Mouse (Mus musculus) embryonic facial prominence, embryonic 10.5 days (tissue): ENCODE measurements around the gene Cfap73. TPM values are rescaled to one million over a fixed set of nuclear protein-coding genes. Genes with fewer than 3 reads are reported as not detected.
A peak's percentile ranks its signal among the peaks of the same experiment; 100 is the strongest.

ENCODE experiments used
- DNase-seq: peaks from one replicate; pipeline ENCODE4 v3.0.0-alpha.2; 2017; ENCODE audit warnings: low spot score
- H3K27ac ChIP-seq: fragments of 300-500 bp; sonication (generic); replicated peaks from 2 replicates; pipeline ENCODE4 v1.5.1; 2016; ENCODE audit warnings: mild to moderate bottlenecking
- H3K27me3 ChIP-seq: fragments of 300-500 bp; sonication (generic); replicated peaks from 2 replicates; pipeline ENCODE4 v1.6.1; 2016; ENCODE audit warnings: low read depth, mild to moderate bottlenecking; ENCODE audit not compliant: poor library complexity, severe bottlenecking
- H3K36me3 ChIP-seq: fragments of 300-500 bp; sonication (generic); replicated peaks from 2 replicates; pipeline ENCODE4 v1.6.1; 2016; ENCODE audit warnings: mild to moderate bottlenecking, moderate library complexity
- H3K4me1 ChIP-seq: fragments of 300-500 bp; sonication (generic); 2 replicates; pipeline ENCODE4 v1.6.1; 2016
- H3K4me3 ChIP-seq: fragments of 300-500 bp; sonication (generic); 2 replicates; pipeline ENCODE4 v1.5.1; 2016; ENCODE audit warnings: mild to moderate bottlenecking, moderate library complexity
- H3K9me3 ChIP-seq: fragments of 300-500 bp; sonication (generic); 2 replicates; pipeline ENCODE4 v1.6.1; 2016; ENCODE audit warnings: mild to moderate bottlenecking
- WGBS: fragments of 180-500 bp; shearing (Covaris S2); methylation state at CpG from one replicate; pipeline ENCODE4 v1.1.7; 2016; 5-methylcytosine and 5-hydroxymethylcytosine counted together
- polyA plus RNA-seq: library from polyadenylated mRNA; unstranded; fragments of >200 nt; fragmentation: Nextera tagmentation; extraction: Ambion mirVana; gene quantifications from 2 replicates; pipeline ENCODE4 v1.2.1, GENCODE M21; 2016

Gene Cfap73
- 0.27 TPM in 1 of 2 replicates, not detected in the other for polyA plus RNA-seq

GRCm38 (mm10) chr5:120634131-120634530, at the start of gene Cfap73:
Cfap73 (minus strand) TSS chr5:120634235.
- Histone ChIP-seq H3K27me3 (peaks cover 53% of the 10 kb centered on the region), H3K27ac (no peak within 1 kb of the TSS), H3K9me3 (peaks cover 7% of the 10 kb centered on the region; the same call in 1 of the 2 replicates), H3K4me1 (peaks cover 16% of the 10 kb centered on the region), H3K36me3 (peaks cover 2% of the 10 kb centered on the region), H3K4me3 (no peak within 1 kb of the TSS)
- 59% methylated on average over 9 of the region's 9 CpGs for WGBS
- DNase-seq = no peak

- Histone ChIP-seq H3K4me3 (peak overlapping the region; percentile 33), H3K36me3 (no peaks in the 10 kb centered on the region), H3K9me3 (no peaks in the 10 kb centered on the region), H3K27ac (no peak overlapping the region), H3K4me1 (peaks cover 42% of the 10 kb centered on the region), H3K27me3 (peaks cover 74% of the 10 kb centered on the region)
- no peak for DNase-seq
- 9% methylated on average over 24 of the region's 24 CpGs for WGBS
Observed at GRCm38 (mm10) chr5:120682982-120683771, 49.1 kb upstream of the Cfap73 start.

- WGBS = 87% methylated on average over 18 of the region's 18 CpGs
- Histone ChIP-seq H3K4me1 (peaks cover 40% of the 10 kb centered on the region), H3K4me3 (peak overlapping the region; percentile 62), H3K27me3 (peaks cover 60% of the 10 kb centered on the region), H3K36me3 (no peaks in the 10 kb centered on the region), H3K27ac (peak overlapping the region; percentile 87), H3K9me3 (no peaks in the 10 kb centered on the region)
- no peak for DNase-seq
Observed at GRCm38 (mm10) chr5:120680918-120681317, 46.9 kb upstream of the Cfap73 start.

- DNase-seq = peak; percentile 95
- Histone ChIP-seq H3K4me1 (peaks cover 40% of the 10 kb centered on the region), H3K9me3 (no peaks in the 10 kb centered on the region), H3K27me3 (peaks cover 51% of the 10 kb centered on the region), H3K27ac (peak overlapping the region; percentile 87), H3K4me3 (peak overlapping the region; percentile 62), H3K36me3 (no peaks in the 10 kb centered on the region)
- 1% methylated on average over 24 of the region's 24 CpGs for WGBS
Observed at GRCm38 (mm10) chr5:120679676-120680555, 45.9 kb upstream of the Cfap73 start.

GRCm38 (mm10) chr5:120677516-120677915, 43.5 kb upstream of the Cfap73 start:
- Histone ChIP-seq H3K27me3 (peaks cover 33% of the 10 kb centered on the region), H3K36me3 (no peaks in the 10 kb centered on the region), H3K9me3 (no peaks in the 10 kb centered on the region), H3K27ac (no peak overlapping the region), H3K4me3 (no peak overlapping the region), H3K4me1 (peaks cover 35% of the 10 kb centered on the region)
- DNase-seq = no peak
- 32% methylated on average over 2 of the region's 2 CpGs for WGBS

GRCm38 (mm10) chr5:120674229-120675145, 40.5 kb upstream of the Cfap73 start:
- Histone ChIP-seq H3K4me1 (peaks cover 12% of the 10 kb centered on the region), H3K4me3 (no peak overlapping the region), H3K27me3 (peaks cover 14% of the 10 kb centered on the region), H3K9me3 (no peaks in the 10 kb centered on the region), H3K27ac (peak overlapping the region; percentile 30; the same call in 1 of the 2 replicates), H3K36me3 (no peaks in the 10 kb centered on the region)
- peak; percentile 57 for DNase-seq
- 43% methylated on average over 21 of the region's 21 CpGs for WGBS

- Histone ChIP-seq H3K4me3 (no peak overlapping the region), H3K36me3 (no peaks in the 10 kb centered on the region), H3K9me3 (no peaks in the 10 kb centered on the region), H3K4me1 (peaks cover 6% of the 10 kb centered on the region), H3K27ac (no peak overlapping the region), H3K27me3 (peaks cover 7% of the 10 kb centered on the region)
- 9% methylated on average over 12 of the region's 12 CpGs for WGBS
- peak; percentile 68 for DNase-seq
Observed at GRCm38 (mm10) chr5:120673626-120674025, 39.6 kb upstream of the Cfap73 start.

- WGBS = 85% methylated on average over 3 of the region's 3 CpGs
- Histone ChIP-seq H3K27ac (no peak overlapping the region), H3K4me3 (no peak overlapping the region), H3K4me1 (peaks cover 6% of the 10 kb centered on the region), H3K9me3 (no peaks in the 10 kb centered on the region), H3K36me3 (no peaks in the 10 kb centered on the region), H3K27me3 (peaks cover 18% of the 10 kb centered on the region; the same call in 1 of the 2 replicates)
- no peak for DNase-seq
Observed at GRCm38 (mm10) chr5:120671865-120672264, 37.8 kb upstream of the Cfap73 start.

- DNase-seq = no peak
- Histone ChIP-seq H3K36me3 (no peaks in the 10 kb centered on the region), H3K4me1 (peaks cover 10% of the 10 kb centered on the region), H3K27me3 (peaks cover 33% of the 10 kb centered on the region), H3K4me3 (no peak overlapping the region), H3K27ac (no peak overlapping the region), H3K9me3 (no peaks in the 10 kb centered on the region)
- WGBS = 89% methylated on average over 7 of the region's 7 CpGs
Observed at GRCm38 (mm10) chr5:120670132-120670531, 36.1 kb upstream of the Cfap73 start.

GRCm38 (mm10) chr5:120668761-120669160, 34.7 kb upstream of the Cfap73 start:
- Histone ChIP-seq H3K27ac (no peak overlapping the region), H3K4me3 (no peak overlapping the region), H3K36me3 (no peaks in the 10 kb centered on the region), H3K27me3 (peaks cover 27% of the 10 kb centered on the region), H3K9me3 (no peaks in the 10 kb centered on the region), H3K4me1 (peaks cover 4% of the 10 kb centered on the region; the same call in 1 of the 2 replicates)
- no peak for DNase-seq
- WGBS = 73% methylated on average over 7 of the region's 7 CpGs

GRCm38 (mm10) chr5:120664888-120665287, 30.9 kb upstream of the Cfap73 start:
- WGBS = 52% methylated on average over 2 of the region's 2 CpGs
- Histone ChIP-seq H3K4me3 (no peak overlapping the region), H3K27me3 (peaks cover 27% of the 10 kb centered on the region), H3K27ac (no peak overlapping the region), H3K9me3 (no peaks in the 10 kb centered on the region), H3K36me3 (no peaks in the 10 kb centered on the region), H3K4me1 (peaks cover 4% of the 10 kb centered on the region; the same call in 1 of the 2 replicates)
- no peak for DNase-seq

- no peaks in the 10 kb centered on the region for H3K36me3 ChIP-seq
- no peak for DNase-seq
- no peak overlapping the region for H3K4me3 ChIP-seq
- peaks cover 5% of the 10 kb centered on the region for H3K27me3 ChIP-seq
- WGBS = 64% methylated on average over 5 of the region's 5 CpGs
- no peaks in the 10 kb centered on the region; the same call in 1 of the 2 replicates for H3K4me1 ChIP-seq
- H3K9me3 ChIP-seq = no peaks in the 10 kb centered on the region
- H3K27ac ChIP-seq = no peak overlapping the region
Observed at GRCm38 (mm10) chr5:120660816-120661215, 26.8 kb upstream of the Cfap73 start.
